Mouse (Mus musculus) T-helper 2 cell (primary cell): ENCODE data around the gene Ppp1r14a.

Experiments used
- in situ Hi-C: fragments of 300-600 bp; cut with MboI, MseI; formaldehyde crosslinking; loops from one replicate; pipeline ENCODE4 v1.15.1; 2025; ENCODE audit warnings: high pct_unique_total_duplicates

Ppp1r14a gene

GRCm38 (mm10) chr7:29328984-29329383 lies 39.9 kb downstream of the Ppp1r14a start:
- in situ Hi-C loops: no loop called here

- in situ Hi-C loops: no loop called here
Measured at GRCm38 (mm10) chr7:29334156-29334555, 45.0 kb downstream of the Ppp1r14a start.

- in situ Hi-C loops: no loop called here
Measured at GRCm38 (mm10) chr7:29335276-29335675, 46.2 kb downstream of the Ppp1r14a start.

- in situ Hi-C loops: no loop called here
Measured at GRCm38 (mm10) chr7:29335841-29336671, 46.9 kb downstream of the Ppp1r14a start.

GRCm38 (mm10) chr7:29336795-29337319 lies 47.7 kb downstream of the Ppp1r14a start:
- in situ Hi-C loops: no loop called here

GRCm38 (mm10) chr7:29337766-29338165 lies 48.7 kb downstream of the Ppp1r14a start:
- in situ Hi-C loops: no loop called here

- in situ Hi-C loops: no loop called here
Measured at GRCm38 (mm10) chr7:29338351-29338919, 49.3 kb downstream of the Ppp1r14a start.

- in situ Hi-C loops: no loop called here
Measured at GRCm38 (mm10) chr7:29338984-29339679, 50.0 kb downstream of the Ppp1r14a start.

- in situ Hi-C loops: no loop called here
Measured at GRCm38 (mm10) chr7:29340247-29340646, 51.1 kb downstream of the Ppp1r14a start.

- in situ Hi-C loops: no loop called here
Measured at GRCm38 (mm10) chr7:29340838-29341237, 51.7 kb downstream of the Ppp1r14a start.

GRCm38 (mm10) chr7:29341722-29342121 lies 52.6 kb downstream of the Ppp1r14a start:
- in situ Hi-C loops: no loop called here

- in situ Hi-C loops: no loop called here
Measured at GRCm38 (mm10) chr7:29342489-29343092, 53.5 kb downstream of the Ppp1r14a start.
